ENCODE assay signal across 13 mouse cellular contexts in genomic region chr10:99115471-99116236, GRCm38 (mm10). TPM values are rescaled to one million over a fixed set of nuclear protein-coding genes. Genes with fewer than 3 reads are reported as not detected.
DNase-seq lines count a peak whose midpoint lies in the region; ATAC-seq lines count a peak whose summit lies in the region.
"Had no signal": no experiment of that assay in that cellular context is flagged by ENCODE, and none has a peak within 500 bp of the region (broad histone marks: within the 10 kb centered on the region; RNA-seq: fewer than 3 reads in every experiment).

No protein-coding gene starts in this region.

- H3K4me3 ChIP-seq in heart, embryonic 14.5 days (ENCODE audit: control insufficient read depth in 1 of 2, insufficient read depth in 1 of 2, low read depth in 1 of 2, low read length in 2 of 2) = peak overlapping the region; percentile 1 to 20
- no peak overlapping the region for H3K4me3 ChIP-seq in midbrain, embryonic 16.5 days (ENCODE audit: low read depth, low read length)
- H3K4me3 ChIP-seq in midbrain, embryonic 15.5 days = no peak overlapping the region
- H3K4me3 ChIP-seq in stomach, embryonic 15.5 days (replicated peaks) = no peak overlapping the region

- no peak overlapping the region for H3K27ac ChIP-seq in heart, embryonic 14.5 days (replicated peaks in 1 of 2; ENCODE audit: control insufficient read depth in 1 of 2, insufficient read depth in 1 of 2, low read depth in 2 of 2, low read length in 2 of 2)
- H3K27ac ChIP-seq in midbrain, embryonic 16.5 days (ENCODE audit: low read length) = no peak overlapping the region
- no peak overlapping the region for H3K27ac ChIP-seq in midbrain, embryonic 15.5 days
- H3K27ac ChIP-seq in stomach, embryonic 15.5 days = peak overlapping the region; percentile 55

- DNase-seq in heart, postnatal 4 days = no peak
- DNase-seq in urinary bladder, postnatal 4 days (ENCODE audit: low spot score in 2 of 2) = no peak
- no peak for DNase-seq in urinary bladder, postnatal 25 days (ENCODE audit: low spot score)
- DNase-seq: adrenal gland, postnatal 36 days; lung, adult 2 months had no signal

- H3K36me3 ChIP-seq in heart, embryonic 14.5 days (ENCODE audit: control insufficient read depth, insufficient read depth, low read length) = peaks cover 6% of the 10 kb centered on the region; the same call in 1 of the 2 replicates
- peaks cover 6% of the 10 kb centered on the region; the same call in 1 of the 2 replicates for H3K36me3 ChIP-seq in midbrain, embryonic 16.5 days (ENCODE audit: control insufficient read depth, insufficient read depth, low read length)
- H3K36me3 ChIP-seq in midbrain, embryonic 15.5 days (replicated peaks) = no peaks in the 10 kb centered on the region
- H3K36me3 ChIP-seq in stomach, embryonic 15.5 days = peaks cover 3% of the 10 kb centered on the region; the same call in 1 of the 2 replicates

- WGBS in heart, embryonic 14.5 days = 11% methylated on average over 18 of the region's 18 CpGs
- 61% methylated on average over 18 of the region's 18 CpGs for WGBS in midbrain, embryonic 16.5 days
- 56% methylated on average over 18 of the region's 18 CpGs for WGBS in midbrain, embryonic 15.5 days
- 33% methylated on average over 18 of the region's 18 CpGs for WGBS in stomach, embryonic 15.5 days

- peak overlapping the region; percentile 45 for H3K9ac ChIP-seq in heart, embryonic 14.5 days (ENCODE audit: low read length)
- no peak overlapping the region for H3K9ac ChIP-seq in midbrain, embryonic 16.5 days (ENCODE audit: low read depth, low read length)
- H3K9ac ChIP-seq in midbrain, embryonic 15.5 days = no peak overlapping the region
- H3K9ac ChIP-seq in stomach, embryonic 15.5 days = no peak overlapping the region

- H3K4me1 ChIP-seq in heart, embryonic 14.5 days (ENCODE audit: control insufficient read depth in 2 of 2, insufficient read depth in 2 of 2, low read length in 2 of 2) = peaks cover 4 to 9% of the 10 kb centered on the region in 2 experiments; a peak in 3 of 4 replicates
- H3K4me1 ChIP-seq in midbrain, embryonic 16.5 days (ENCODE audit: control insufficient read depth, insufficient read depth, low read length) = peaks cover 10% of the 10 kb centered on the region; the same call in 1 of the 2 replicates
- peaks cover 25% of the 10 kb centered on the region; the same call in 1 of the 2 replicates for H3K4me1 ChIP-seq in midbrain, embryonic 15.5 days
- peaks cover 18% of the 10 kb centered on the region for H3K4me1 ChIP-seq in stomach, embryonic 15.5 days

- H3K27me3 ChIP-seq in heart, embryonic 14.5 days (ENCODE audit: control insufficient read depth, insufficient read depth, low read length) = no peaks in the 10 kb centered on the region
- no peaks in the 10 kb centered on the region for H3K27me3 ChIP-seq in midbrain, embryonic 16.5 days (ENCODE audit: control insufficient read depth, insufficient read depth, low read depth, low read length)
- H3K27me3 ChIP-seq in midbrain, embryonic 15.5 days (replicated peaks) = no peaks in the 10 kb centered on the region
- H3K27me3 ChIP-seq in stomach, embryonic 15.5 days (replicated peaks) = no peaks in the 10 kb centered on the region
- H3K27me3 ChIP-seq: CH12.LX had no signal

- H3K9me3 ChIP-seq in heart, embryonic 14.5 days (ENCODE audit: control insufficient read depth, low read length) = no peaks in the 10 kb centered on the region
- no peaks in the 10 kb centered on the region for H3K9me3 ChIP-seq in midbrain, embryonic 16.5 days (replicated peaks; ENCODE audit: control insufficient read depth, low read length, poor library complexity, severe bottlenecking)
- H3K9me3 ChIP-seq in midbrain, embryonic 15.5 days = no peaks in the 10 kb centered on the region
- H3K9me3 ChIP-seq in stomach, embryonic 15.5 days = no peaks in the 10 kb centered on the region

- ATAC-seq in heart, embryonic 14.5 days (ENCODE audit: insufficient number of reproducible peaks, insufficient read depth, low FRiP score, low read depth) = no peak
- ATAC-seq in midbrain, embryonic 16.5 days = peak; percentile 14; the same call in 1 of the 2 replicates
- no peak for ATAC-seq in midbrain, embryonic 15.5 days (replicated peaks)
- ATAC-seq in granulocyte monocyte progenitor cell, adult 5-6 weeks (replicated peaks; ENCODE audit: poor library complexity, severe bottlenecking) = 0 out of 2 replicates have a peak, but pooled peaks have one; percentile 9
- ATAC-seq in stomach, embryonic 15.5 days (ENCODE audit: insufficient read depth, low FRiP score, low read depth) = no peak

- H3K4me2 ChIP-seq in heart, embryonic 14.5 days (ENCODE audit: low read length) = peak overlapping the region; percentile 61
- no peak overlapping the region for H3K4me2 ChIP-seq in midbrain, embryonic 16.5 days (ENCODE audit: low read length)
- H3K4me2 ChIP-seq in midbrain, embryonic 15.5 days = no peak overlapping the region
- peak overlapping the region; percentile 6; the same call in 1 of the 2 replicates for H3K4me2 ChIP-seq in stomach, embryonic 15.5 days

RNA-seq across cellular contexts. Expression of gene Galnt4, which starts 7.7 kb away (rescaled TPM):
- 7.3 and 7.4 TPM in 2 replicates for polyA plus RNA-seq in heart, embryonic 14.5 days (2014; fragmentation: Nextera tagmentation; extraction: Ambion mirVana)
- 1 to 10 TPM; 6.1 to 6.3 TPM for total RNA-seq in heart, postnatal 4 days (2021)
- 2.6 and 2.8 TPM in 2 replicates for polyA plus RNA-seq in midbrain, embryonic 16.5 days (2015; fragmentation: Nextera tagmentation; extraction: Ambion mirVana)
- 2.7 and 3.0 TPM in 2 replicates for polyA plus RNA-seq in midbrain, embryonic 15.5 days (2015; fragmentation: Nextera tagmentation; extraction: Ambion mirVana)
- total RNA-seq in granulocyte monocyte progenitor cell, adult 5-6 weeks (2014; fragmentation: Nextera tagmentation) = 6.5 and 8.3 TPM in 2 replicates
- total RNA-seq in granulocyte monocyte progenitor cell, adult 5-6 weeks (2017) = 12.2 and 14.5 TPM in 2 replicates
- 26.2 and 30.0 TPM in 2 replicates for polyA plus RNA-seq in stomach, embryonic 15.5 days (2015; fragmentation: Nextera tagmentation; extraction: Ambion mirVana)

RNA-seq across cellular contexts. Expression of gene Poc1b, which starts 8.8 kb away (rescaled TPM):
- 11.7 and 12.1 TPM in 2 replicates for polyA plus RNA-seq in heart, embryonic 14.5 days (2014; fragmentation: Nextera tagmentation; extraction: Ambion mirVana)
- 10 to 100 TPM in 1 of 2 experiments, 1 to 10 TPM in 1; 8.6 to 11.2 TPM for total RNA-seq in heart, postnatal 4 days (2021)
- 10.5 and 11.2 TPM in 2 replicates for polyA plus RNA-seq in midbrain, embryonic 16.5 days (2015; fragmentation: Nextera tagmentation; extraction: Ambion mirVana)
- polyA plus RNA-seq in midbrain, embryonic 15.5 days (2015; fragmentation: Nextera tagmentation; extraction: Ambion mirVana) = 10.9 and 12.1 TPM in 2 replicates
- total RNA-seq in granulocyte monocyte progenitor cell, adult 5-6 weeks (2014; fragmentation: Nextera tagmentation) = 42.6 and 55.4 TPM in 2 replicates
- 13.4 and 14.6 TPM in 2 replicates for total RNA-seq in granulocyte monocyte progenitor cell, adult 5-6 weeks (2017)
- polyA plus RNA-seq in stomach, embryonic 15.5 days (2015; fragmentation: Nextera tagmentation; extraction: Ambion mirVana) = 17.7 and 21.6 TPM in 2 replicates

RNA-seq across cellular contexts. Expression of gene Phxr2, which starts 10.5 kb away (rescaled TPM):
- not detected in 2 replicates for polyA plus RNA-seq in heart, embryonic 14.5 days (2014; fragmentation: Nextera tagmentation; extraction: Ambion mirVana)
- total RNA-seq in heart, postnatal 4 days (2021) = not detected
- not detected in 2 replicates for polyA plus RNA-seq in midbrain, embryonic 16.5 days (2015; fragmentation: Nextera tagmentation; extraction: Ambion mirVana)
- not detected in 2 replicates for polyA plus RNA-seq in midbrain, embryonic 15.5 days (2015; fragmentation: Nextera tagmentation; extraction: Ambion mirVana)
- total RNA-seq in granulocyte monocyte progenitor cell, adult 5-6 weeks (2014; fragmentation: Nextera tagmentation) = 0.49 TPM in 1 of 2 replicates, not detected in the other
- total RNA-seq in granulocyte monocyte progenitor cell, adult 5-6 weeks (2017) = not detected in 2 replicates
- polyA plus RNA-seq in stomach, embryonic 15.5 days (2015; fragmentation: Nextera tagmentation; extraction: Ambion mirVana) = not detected in 2 replicates
- total RNA-seq: adrenal gland, postnatal 36 days; CH12.LX; layer of hippocampus, adult 18-20 months had no signal
- polyA plus RNA-seq: lung, adult 2 months; stomach, embryonic 14.5 days had no signal

Comparison
In these comparisons a context has a peak if more than half of its experiments do, and no peak if none do; other contexts are left out.
1. ATAC-seq: peak in midbrain, embryonic 16.5 days (single experiment) and granulocyte monocyte progenitor cell, adult 5-6 weeks (single experiment); none in heart, embryonic 14.5 days (single experiment), midbrain, embryonic 15.5 days (single experiment) and stomach, embryonic 15.5 days (single experiment).
2. H3K4me2 ChIP-seq: peak in heart, embryonic 14.5 days (single experiment) and stomach, embryonic 15.5 days (single experiment); none in midbrain, embryonic 16.5 days (single experiment) and midbrain, embryonic 15.5 days (single experiment).
3. H3K4me3 ChIP-seq: peak in heart, embryonic 14.5 days (2 of 2); none in midbrain, embryonic 16.5 days (single experiment), midbrain, embryonic 15.5 days (single experiment) and stomach, embryonic 15.5 days (single experiment).